Mouse (Mus musculus): ENCODE results near the gene Rln3.

The Rln3 gene

DNA sequence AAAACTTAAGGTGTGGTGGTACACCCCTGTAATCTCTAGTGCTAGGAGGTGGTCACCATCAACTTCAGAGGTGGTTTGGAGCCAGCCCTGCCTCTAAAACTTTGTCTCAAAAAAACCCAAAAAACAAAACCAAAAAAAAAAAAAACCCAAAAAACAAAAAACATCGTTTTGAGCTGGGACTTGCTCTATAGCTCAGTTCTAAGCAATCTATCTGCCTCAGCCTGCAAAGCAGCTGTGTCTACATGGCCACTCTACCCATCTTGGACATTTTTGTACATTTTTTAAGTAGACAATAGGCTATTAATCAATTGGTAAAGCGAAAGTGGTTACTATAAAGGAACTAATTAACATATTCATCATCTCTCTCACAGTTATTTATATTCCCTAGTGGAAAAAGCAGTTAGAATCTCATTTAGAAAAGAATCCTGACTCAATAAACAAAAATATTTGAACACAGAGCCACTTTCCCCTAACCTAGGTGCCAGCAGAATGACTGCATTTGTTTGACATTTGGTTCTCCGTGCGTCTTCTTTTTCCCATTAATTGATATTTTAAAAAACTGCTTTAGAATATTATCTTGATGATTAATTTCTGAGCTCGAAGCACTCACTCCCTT is 20.8 kb upstream of the Rln3 start:
- no peak for DNase-seq (ENCODE audit: extremely low read depth, insufficient read length, low spot score)

DNA sequence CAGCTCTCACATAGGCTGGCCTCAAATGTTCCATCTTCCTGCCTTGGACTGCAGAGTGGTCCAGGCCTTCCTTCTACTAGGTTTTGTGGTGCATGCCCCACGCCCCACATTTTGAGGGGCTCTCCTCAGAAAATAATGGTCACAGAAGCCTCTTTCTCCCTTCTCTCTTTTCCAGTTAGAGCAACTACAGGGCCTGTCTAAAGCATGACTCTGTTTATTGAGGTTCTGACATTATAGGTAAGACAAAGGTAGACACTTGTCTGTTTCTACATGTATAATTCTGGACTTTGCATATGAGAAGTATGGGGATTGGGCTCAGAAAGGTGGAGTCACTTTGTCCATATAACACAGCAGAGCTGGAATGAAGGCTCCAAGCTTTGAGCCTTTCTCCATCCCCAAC is 20.2 kb upstream of the Rln3 start, which contains the start of gene Gm10643:
Gm10643 (minus strand) TSS at position 101 of the 400 bp plus-strand sequence.
- no peak for DNase-seq (ENCODE audit: extremely low read depth, insufficient read length, low spot score)

GRCm38 (mm10) chr8:84063861-84064610 is 19.2 kb upstream of the Rln3 start:
- DNase-seq (ENCODE audit: extremely low read depth, insufficient read length, low spot score) = no peak

DNA sequence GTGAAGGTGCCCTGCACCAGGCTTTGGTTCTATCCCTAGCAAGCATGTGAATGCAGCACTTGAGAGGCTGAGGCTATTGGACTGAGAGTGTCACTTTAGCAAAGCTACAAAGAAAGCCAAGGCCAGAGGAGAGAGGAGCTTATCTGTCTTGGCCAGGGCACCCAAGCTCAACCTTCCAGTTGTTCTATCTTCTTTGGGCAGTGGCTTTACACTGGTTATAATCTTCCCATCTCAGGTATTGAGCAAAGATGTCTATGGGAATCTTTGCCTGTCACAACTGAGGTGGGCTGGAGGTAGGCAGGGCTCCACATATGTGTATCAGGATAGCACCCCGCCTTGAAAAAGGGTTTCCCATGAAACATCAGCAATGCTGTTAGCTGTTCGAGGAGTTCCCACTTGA is 15.4 kb upstream of the Rln3 start:
- no peak for DNase-seq (ENCODE audit: extremely low read depth, insufficient read length, low spot score)

GRCm38 (mm10) chr8:84059226-84059625 is 14.4 kb upstream of the Rln3 start:
- DNase-seq (ENCODE audit: extremely low read depth, insufficient read length, low spot score) = no peak

- no peak for DNase-seq (ENCODE audit: extremely low read depth, insufficient read length, low spot score)
These were observed 13.0 kb upstream of the Rln3 start for GRCm38 (mm10) chr8:84057827-84058226.

DNA sequence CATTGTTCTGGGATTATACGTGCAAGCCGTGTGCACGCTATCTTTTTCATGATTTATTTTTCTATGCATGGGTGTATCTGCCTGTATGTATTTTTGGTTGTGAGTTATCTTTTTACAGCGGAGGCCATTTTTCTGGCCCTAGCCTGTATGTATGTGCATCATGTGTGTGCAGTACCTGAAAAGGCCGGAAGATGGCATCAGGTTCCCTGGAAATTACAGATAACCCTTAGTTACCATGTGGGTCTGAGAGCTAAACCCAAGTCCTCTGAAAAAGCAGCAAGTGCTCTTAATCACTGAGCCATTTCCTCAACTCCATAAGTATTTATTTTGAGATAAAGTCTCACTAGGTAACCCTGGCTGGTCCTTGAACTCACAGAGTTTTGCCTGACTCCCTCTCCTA is 8.4 kb upstream of the Rln3 start:
- no peak for DNase-seq (ENCODE audit: extremely low read depth, insufficient read length, low spot score)

GRCm38 (mm10) chr8:84052746-84053145 is 7.9 kb upstream of the Rln3 start:
- no peak for DNase-seq (ENCODE audit: extremely low read depth, insufficient read length, low spot score)

DNA sequence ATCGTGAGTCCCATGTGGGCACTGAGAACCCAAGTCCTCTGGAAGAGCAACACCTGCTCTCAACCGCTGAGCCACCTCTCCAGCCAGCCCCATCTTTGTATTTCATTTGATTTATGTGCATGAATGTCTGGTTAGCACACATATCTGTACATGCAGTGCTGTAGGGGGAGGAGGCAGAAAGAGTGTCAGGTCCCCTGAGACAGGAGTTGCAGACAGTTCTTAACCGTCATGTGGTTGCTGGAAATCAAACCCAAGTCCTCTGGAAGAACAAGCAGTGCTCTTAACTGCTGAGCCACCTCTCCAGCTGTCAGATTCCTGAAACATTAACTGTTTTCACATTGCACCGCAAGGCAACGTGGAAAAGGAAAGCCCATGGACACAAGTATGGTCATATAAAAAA is 3.4 kb upstream of the Rln3 start:
- DNase-seq (ENCODE audit: extremely low read depth, insufficient read length, low spot score) = no peak

DNA sequence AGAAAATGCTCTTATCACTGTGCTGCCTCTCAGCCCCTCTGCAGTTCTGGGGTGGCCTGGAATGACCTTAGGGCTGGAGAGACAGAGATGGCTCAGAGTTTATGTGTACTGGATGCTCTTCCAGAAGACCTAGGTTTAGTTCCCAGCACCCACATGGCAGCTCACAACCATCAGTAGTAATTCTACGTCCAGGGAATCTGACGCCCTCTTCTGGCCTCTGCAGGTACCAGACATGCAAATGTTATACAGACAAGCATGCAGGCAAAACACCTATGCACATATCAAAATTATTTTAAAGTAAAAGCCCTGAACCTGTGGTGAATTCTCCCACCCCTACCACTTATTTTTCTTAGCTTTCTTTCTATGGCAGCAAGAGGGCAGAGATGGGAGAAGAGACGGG is 1.7 kb upstream of the Rln3 start:
- DNase-seq (ENCODE audit: extremely low read depth, insufficient read length, low spot score) = no peak

DNA sequence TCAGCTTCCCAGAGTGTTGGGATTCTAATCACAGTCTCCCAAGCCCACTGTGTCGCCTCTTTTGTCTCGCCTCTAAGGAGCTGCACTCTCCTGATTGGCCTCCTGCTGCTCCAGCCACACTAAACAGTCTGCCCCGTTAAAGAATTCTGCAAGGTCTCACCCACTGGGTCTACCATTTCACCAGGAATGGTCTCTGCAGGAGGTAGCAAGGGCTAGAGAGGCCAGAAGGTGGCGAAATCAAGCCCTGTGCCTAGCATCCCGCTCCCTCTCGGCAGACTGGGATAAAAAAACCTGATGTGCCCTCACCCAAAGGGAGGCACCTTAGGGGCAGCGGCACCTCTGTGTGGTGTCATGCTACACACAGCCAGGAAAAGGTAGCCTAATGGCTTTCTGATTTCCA is 697 bp downstream of the Rln3 start:
- DNase-seq (ENCODE audit: extremely low read depth, insufficient read length, low spot score) = no peak

DNA sequence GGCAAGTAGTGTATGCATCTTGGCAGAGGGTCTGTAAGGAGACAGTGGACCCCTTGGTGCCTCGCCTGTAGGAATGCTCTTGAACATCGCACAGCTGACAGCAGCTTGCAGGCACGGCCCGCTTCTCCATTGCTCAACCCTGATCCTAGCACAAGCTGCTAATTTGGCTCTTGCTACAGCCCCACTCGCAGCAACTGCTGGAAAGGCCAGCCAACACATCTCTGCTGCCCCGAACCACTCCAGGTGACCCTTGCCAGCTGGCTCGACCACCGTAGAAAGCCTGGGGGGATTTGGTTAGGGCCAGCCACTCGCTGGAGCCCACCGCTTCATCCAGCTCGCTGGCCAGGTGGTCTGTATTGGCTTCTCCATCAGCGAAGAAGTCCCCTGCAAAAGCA is 1.9 kb downstream of the Rln3 start:
- no peak for DNase-seq (ENCODE audit: extremely low read depth, insufficient read length, low spot score)

DNA sequence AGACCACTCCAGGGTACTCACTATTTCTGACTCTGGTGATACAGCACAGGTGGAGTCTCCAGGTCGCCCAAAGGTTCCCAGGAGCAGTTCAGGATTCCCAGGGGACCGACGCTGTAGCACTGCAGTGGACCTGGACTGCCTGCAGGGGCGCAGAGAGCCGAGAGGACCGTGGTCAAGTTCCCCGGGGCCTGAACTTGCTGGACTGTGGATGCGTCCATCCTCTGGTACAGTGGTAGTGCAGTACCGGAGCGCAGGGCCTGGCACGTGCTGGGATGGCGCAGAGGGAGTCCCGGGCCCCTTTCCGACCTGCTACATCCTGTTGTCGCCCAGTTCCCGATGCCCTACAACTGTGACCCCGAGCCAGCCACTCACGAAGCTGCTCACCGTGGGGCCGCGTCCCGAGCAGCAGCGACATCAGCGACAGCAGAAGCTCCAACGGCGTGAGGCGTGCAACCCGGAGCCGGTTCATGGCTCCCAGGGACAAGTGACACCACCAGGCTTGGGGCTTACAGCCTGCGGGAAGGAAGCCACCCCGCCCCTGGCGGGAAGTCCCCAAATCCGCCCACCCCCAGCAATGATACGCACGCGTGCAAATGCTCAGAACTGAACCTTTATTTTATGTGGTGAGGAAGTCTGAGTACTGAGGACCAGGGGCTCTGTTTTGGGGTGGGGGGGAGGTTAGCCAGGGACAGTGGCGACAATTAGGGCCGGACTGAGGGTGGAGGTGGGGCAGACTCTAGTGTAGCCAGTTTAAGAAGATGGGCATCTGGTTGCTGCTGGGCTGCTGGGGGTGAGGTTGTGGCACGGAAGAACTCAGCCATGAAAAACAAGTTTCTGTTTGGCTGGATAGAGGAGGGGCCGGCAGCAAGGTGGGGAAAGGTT is 2.5 kb downstream of the Rln3 start, which contains the start of gene Il27ra:
Il27ra (minus strand) TSS at position 524 of the 882 bp plus-strand sequence.
- DNase-seq (ENCODE audit: extremely low read depth, insufficient read length, low spot score) = no peak

DNA sequence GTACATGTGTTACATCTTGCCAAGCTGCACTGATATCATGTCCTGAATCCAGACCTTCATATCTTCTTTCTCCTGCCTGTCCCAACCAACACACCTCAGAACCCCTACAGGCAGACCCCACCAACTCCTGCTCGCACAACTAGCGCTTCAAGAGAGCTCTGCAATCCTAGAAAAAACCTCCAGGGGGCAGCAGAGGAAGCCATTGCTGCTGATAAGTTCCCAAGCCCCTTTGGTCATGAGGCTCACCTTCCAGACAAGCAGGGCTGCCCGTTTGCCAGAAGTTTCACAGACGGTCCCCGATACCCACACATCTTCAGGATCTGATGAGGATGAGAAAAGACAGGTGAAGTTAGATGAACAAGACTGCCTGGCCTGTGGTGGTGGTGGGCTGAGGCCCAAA is 5.8 kb downstream of the Rln3 start:
- DNase-seq (ENCODE audit: extremely low read depth, insufficient read length, low spot score) = no peak

GRCm38 (mm10) chr8:84038015-84038414 is 6.8 kb downstream of the Rln3 start:
- DNase-seq (ENCODE audit: extremely low read depth, insufficient read length, low spot score) = no peak

GRCm38 (mm10) chr8:84032777-84033176 is 12.0 kb downstream of the Rln3 start:
- peak; percentile 58 for DNase-seq (ENCODE audit: extremely low read depth, insufficient read length, low spot score)

DNA sequence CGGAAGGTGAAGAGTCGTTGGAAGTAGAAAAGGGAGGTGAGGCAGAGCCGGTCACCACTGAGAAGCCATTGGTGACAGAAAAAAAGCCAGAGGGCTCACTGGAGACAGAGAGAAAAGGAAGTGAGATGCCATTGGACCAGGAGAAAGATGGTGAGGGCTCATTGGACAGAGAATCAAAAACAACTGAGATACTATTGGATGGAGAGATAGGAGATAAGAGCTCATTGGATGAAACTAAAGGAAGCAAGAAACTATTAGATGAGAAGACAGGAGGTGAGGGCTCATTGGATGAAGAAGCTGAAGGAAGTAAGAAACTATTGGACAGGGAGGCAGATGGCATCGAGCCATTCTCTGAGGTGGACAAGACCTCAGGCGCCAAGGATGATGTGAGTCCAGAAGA is 15.5 kb downstream of the Rln3 start:
- no peak for DNase-seq (ENCODE audit: extremely low read depth, insufficient read length, low spot score)

GRCm38 (mm10) chr8:84027449-84027848 is 17.4 kb downstream of the Rln3 start:
- no peak for DNase-seq (ENCODE audit: extremely low read depth, insufficient read length, low spot score)

DNA sequence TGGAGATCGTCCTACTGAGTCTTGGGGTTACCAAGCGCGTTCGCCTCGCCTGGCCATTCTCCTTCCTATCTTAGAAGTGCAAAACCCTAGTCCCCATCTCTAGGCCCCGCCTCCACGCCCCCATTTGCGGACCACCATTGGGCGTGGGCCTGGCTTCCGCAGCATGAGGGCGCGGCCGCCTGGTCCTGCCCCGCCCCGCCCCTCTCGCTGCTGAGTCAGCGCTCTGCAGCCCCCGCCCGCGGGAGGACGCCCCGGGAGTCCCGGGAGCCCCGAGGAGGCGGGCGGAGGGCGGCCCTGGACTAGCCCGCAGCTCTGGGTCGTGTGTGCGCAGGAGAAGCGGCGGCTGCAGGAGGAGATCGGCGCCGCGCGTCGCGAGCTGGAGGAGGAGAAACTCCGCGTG is 18.9 kb downstream of the Rln3 start:
- DNase-seq (ENCODE audit: extremely low read depth, insufficient read length, low spot score) = no peak

DNA sequence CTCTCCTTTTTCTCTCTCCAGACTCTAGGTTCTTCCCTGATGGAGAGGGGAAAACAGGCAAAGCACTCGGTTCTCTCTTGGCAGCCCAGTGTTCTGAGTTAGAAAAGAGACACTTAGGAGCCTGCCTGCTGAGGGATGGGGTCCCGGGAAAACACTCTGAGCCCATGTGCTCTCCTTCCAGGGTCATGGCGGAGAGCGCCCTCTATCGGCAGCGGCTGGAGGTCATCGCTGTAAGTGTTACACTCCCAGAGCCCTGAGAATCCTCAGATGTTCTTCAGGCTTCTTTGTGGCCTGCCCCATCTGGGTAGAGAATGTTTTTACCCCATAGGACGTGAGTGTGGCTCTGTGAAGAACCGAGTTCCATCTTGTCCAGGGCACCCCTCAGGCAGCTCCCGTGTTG is 20.6 kb downstream of the Rln3 start:
- DNase-seq (ENCODE audit: extremely low read depth, insufficient read length, low spot score) = no peak

GRCm38 (mm10) chr8:84023631-84024030 is 21.2 kb downstream of the Rln3 start:
- DNase-seq (ENCODE audit: extremely low read depth, insufficient read length, low spot score) = no peak

Data from 3134 (cell line).